Mouse (Mus musculus) cerebellum, adult 2 months (tissue): ENCODE measurements around the gene Adsl. TPM values are rescaled to one million over a fixed set of nuclear protein-coding genes. Genes with fewer than 3 reads are reported as not detected.

ENCODE experiments used
- DNase-seq, 2 experiments: peaks; one replicate each; pipeline ENCODE4 v3.0.0; 2021
- H3K27ac ChIP-seq: fragments of 200-500 bp; 2 replicates; pipeline ENCODE4 v1.5.1; 2012; ENCODE audit warnings: low read length, control low read depth, inconsistent platforms; ENCODE audit not compliant: insufficient read depth
- H3K27me3 ChIP-seq: fragments of 200-500 bp; 2 replicates; pipeline ENCODE4 v1.6.1; 2012; ENCODE audit warnings: inconsistent platforms, mild to moderate bottlenecking, low read length, moderate library complexity; ENCODE audit not compliant: control insufficient read depth, insufficient read depth
- H3K4me1 ChIP-seq: fragments of 200-500 bp; 2 replicates; pipeline ENCODE4 v1.6.1; 2011; ENCODE audit warnings: low read length; ENCODE audit not compliant: control insufficient read depth, insufficient read depth
- H3K4me3 ChIP-seq: fragments of 200-500 bp; replicated peaks from 2 replicates; pipeline ENCODE3; 2011; ENCODE audit warnings: mild to moderate bottlenecking, low read depth, low read length, control low read depth; ENCODE audit not compliant: insufficient read depth
- CTCF ChIP-seq: fragments of 200-500 bp; IDR thresholded peaks from 2 replicates; pipeline ENCODE4 v1.5.1; 2011; ENCODE audit warnings: low read depth, mild to moderate bottlenecking, control low read depth, low read length, moderate library complexity, borderline replicate concordance; ENCODE audit not compliant: insufficient read depth
- POLR2A ChIP-seq: fragments of 200-500 bp; IDR thresholded peaks from 2 replicates; pipeline ENCODE4 v1.6.1; 2011; ENCODE audit warnings: low read length, control low read depth, borderline replicate concordance; ENCODE audit not compliant: insufficient read depth
- WGBS: fragments of 180-500 bp; shearing (Covaris S2); methylation state at CpG from one replicate; pipeline ENCODE4 v1.1.7; 2018; 5-methylcytosine and 5-hydroxymethylcytosine counted together
- polyA plus RNA-seq: library from polyadenylated mRNA; depleted of rRNA; stranded (reverse); fragments of >200 nt; gene quantifications from 2 replicates; pipeline ENCODE4 v1.2.3, GENCODE M21; 2012

Gene Adsl
- polyA plus RNA-seq, 1 experiment, result 69.7 TPM

DNA sequence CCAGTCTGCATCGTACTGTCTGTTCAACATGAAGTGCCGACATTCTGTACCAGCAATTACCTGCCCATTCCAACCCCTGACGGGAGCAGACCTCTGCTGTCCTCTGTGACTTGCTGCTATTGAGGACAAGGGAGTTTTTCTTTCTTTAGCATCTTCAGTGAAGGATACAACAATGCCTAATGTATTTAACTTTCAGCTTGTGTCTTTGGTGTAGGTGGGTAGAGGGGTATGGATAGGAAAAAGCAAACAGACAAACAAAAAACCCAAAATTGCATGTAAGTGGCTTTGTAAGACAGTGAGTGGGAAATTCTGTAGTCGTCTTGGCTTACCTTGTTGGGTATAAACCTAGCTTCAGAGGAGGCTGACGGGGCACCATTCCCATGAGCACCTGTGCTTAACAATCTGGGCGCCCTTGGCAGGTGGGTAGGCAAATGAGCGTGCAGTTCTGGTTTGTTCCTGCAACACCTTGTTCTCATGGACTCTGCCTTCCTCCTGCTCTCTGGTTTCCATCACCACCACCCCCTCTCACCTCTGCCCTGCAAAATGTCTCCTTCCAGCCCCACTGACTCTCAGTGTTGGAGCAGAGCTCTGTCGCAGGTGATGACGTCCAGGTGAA is 16.8 kb upstream of the Adsl start:
- Histone ChIP-seq H3K27me3 (no peaks in the 10 kb centered on the region), H3K4me1 (no peaks in the 10 kb centered on the region), H3K27ac (no peak overlapping the region), H3K4me3 (no peak overlapping the region)
- 92% methylated on average over 9 of the region's 9 CpGs for WGBS
- DNase-seq, result no peak
- no peak for TF ChIP-seq POLR2A

DNA sequence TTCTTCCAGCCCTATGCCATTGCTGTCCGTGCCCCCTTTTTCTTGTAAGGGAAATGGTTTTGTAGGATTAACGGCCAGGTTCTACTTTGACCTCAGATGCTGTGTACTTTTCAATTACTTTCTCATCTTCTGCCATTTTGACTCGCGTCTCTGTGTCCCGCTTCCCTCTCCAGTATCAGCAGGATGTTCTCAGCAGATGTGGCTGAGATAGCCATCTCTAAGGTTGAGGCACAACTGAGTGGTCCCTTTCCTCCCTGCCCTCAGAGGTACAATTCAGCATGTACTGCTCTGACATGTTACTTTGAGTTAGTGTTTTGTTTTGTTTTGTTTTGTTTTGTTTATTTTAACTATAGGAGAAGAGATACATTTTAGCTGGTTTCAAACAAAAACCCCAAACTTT is 13.4 kb upstream of the Adsl start:
- H3K27me3 ChIP-seq, result no peaks in the 10 kb centered on the region
- WGBS, result 96% methylated on average over 5 of the region's 5 CpGs
- H3K27ac ChIP-seq, result no peak overlapping the region

DNA sequence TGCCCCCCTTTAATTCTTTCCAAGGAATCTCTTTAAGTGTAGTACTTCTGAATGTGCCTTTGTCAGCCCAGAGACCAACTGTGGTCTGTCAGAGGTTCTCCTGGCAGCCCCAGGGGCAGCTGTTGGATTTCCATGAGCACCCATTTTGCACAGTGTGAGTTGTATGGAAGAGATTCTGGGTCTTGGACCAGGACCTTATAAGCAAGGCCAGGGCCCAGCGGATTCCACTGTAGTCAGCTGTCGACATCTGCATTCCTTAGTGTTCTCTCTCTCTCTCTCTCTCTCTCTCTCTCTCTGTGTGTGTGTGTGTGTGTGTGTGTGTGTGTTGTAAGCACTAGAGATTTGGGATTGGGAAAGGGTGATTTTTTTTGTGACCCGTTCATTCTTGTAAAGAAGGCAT is 11.6 kb upstream of the Adsl start:
- H3K27me3 ChIP-seq, result no peaks in the 10 kb centered on the region
- H3K4me3 ChIP-seq, result no peak overlapping the region
- WGBS, result 70% methylated on average over 3 of the region's 3 CpGs
- TF ChIP-seq POLR2A, result no peak
- TF ChIP-seq CTCF, result no peak
- no peaks in the 10 kb centered on the region for H3K4me1 ChIP-seq
- DNase-seq, result no peak
- no peak overlapping the region for H3K27ac ChIP-seq

More for the DNA sequence above, 13.4 kb upstream of the Adsl start:
- Histone ChIP-seq H3K4me1 (no peaks in the 10 kb centered on the region), H3K4me3 (no peak overlapping the region)
- no peak for DNase-seq
- TF ChIP-seq CTCF (no peak), POLR2A (no peak)

DNA sequence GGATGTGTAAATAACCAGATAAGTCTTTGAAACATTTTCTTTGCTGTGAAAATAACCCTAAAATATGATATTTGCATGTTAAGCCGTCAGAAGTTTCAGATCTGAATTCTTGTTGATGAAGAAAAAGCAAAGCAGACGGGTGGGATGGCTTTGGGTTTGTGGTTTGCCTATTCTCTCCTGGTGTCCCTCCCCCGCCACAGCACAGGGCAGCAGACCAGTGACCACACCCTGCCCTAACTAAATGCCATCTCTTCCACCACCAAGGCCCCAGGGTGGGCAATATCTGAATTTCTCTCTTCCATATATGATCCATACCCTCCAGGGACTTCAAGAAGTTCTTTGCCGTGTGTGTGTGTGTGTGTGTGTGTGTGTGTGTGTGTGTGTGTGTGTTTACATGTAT is 9.7 kb upstream of the Adsl start:
- H3K4me1 ChIP-seq, result no peaks in the 10 kb centered on the region
- 85% methylated on average over 4 of the region's 4 CpGs for WGBS
- TF ChIP-seq CTCF (no peak), POLR2A (no peak)
- DNase-seq, result no peak
- no peak overlapping the region for H3K4me3 ChIP-seq
- no peak overlapping the region for H3K27ac ChIP-seq
- H3K27me3 ChIP-seq, result no peaks in the 10 kb centered on the region

DNA sequence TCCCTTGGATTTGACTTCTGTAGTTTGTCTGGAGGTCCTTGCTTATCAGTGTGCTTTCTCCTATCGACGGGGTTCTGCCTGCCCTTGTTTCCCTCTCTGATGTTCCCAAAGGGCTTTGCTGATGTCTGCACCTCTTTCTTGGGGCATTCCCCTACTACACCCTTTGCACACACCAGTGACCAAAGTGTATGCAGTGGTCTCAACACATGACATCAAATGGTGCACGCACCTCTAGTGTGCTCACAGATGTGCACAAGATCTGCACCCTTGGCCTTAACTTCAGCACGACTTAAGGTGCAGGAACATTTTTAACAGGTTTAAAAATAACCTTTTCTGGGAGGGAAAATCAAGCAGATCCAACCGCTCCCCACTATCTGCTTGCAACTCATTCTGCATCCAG is 8.9 kb upstream of the Adsl start:
- no peak for TF ChIP-seq POLR2A
- TF ChIP-seq CTCF, result no peak
- H3K27me3 ChIP-seq, result no peaks in the 10 kb centered on the region
- no peak for DNase-seq
- H3K4me1 ChIP-seq, result no peaks in the 10 kb centered on the region
- WGBS, result 58% methylated on average over 5 of the region's 5 CpGs
- H3K27ac ChIP-seq, result no peak overlapping the region
- H3K4me3 ChIP-seq, result no peak overlapping the region

DNA sequence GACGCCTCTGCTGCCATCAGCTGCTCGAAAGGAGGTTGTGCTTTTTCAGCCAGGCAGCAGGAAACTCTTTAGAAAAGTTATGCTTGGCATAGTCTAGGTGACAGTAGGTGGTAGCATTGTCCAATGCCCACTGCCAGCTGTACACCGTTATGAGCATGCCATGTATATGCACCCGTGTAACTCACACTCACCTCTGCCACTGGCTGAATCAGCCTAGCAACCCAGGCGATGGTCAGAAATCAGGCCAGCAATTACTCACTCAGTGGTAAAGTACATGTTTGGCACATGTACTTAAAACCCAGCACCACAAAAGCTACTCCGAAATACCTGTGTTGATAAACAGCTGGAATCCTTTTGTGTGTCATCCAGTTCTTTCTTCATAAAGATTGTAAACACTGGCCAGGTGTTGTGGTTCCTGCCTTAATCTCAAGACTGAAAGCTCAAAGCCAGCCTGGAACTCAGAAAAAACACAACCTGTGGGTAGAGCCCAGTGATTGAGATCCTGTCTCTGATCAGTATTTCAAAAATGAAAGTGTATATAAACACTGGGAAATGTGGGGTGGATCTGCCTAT is 6.7 kb upstream of the Adsl start:
- H3K4me1 ChIP-seq, result no peaks in the 10 kb centered on the region
- WGBS, result 53% methylated on average over 6 of the region's 6 CpGs

DNA sequence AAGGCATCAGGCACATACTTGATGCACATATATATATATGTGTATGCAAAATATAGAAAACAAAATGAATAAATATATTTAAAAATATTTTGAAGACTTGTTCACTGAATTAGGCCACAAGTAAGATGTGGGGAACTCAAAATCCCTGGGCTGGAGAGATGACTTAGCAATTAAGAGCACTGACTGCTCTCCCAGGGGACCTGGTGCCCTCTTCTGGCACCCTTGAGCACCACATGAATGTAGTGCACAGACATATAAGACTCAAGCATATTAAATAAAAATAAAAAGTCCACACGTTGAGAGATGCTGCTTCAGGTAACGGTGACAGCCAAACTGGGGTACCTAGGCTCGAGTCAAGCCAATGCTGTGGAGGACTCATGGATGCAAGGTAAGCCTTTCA is 2.4 kb upstream of the Adsl start:
- Histone ChIP-seq H3K4me3 (no peak overlapping the region), H3K27me3 (no peaks in the 10 kb centered on the region), H3K27ac (no peak overlapping the region), H3K4me1 (no peaks in the 10 kb centered on the region)
- WGBS, result 57% methylated on average over 3 of the region's 3 CpGs
- DNase-seq, result peak in 1 of 2 experiments; percentile 18
- TF ChIP-seq CTCF (peak; percentile 55; the same call in 1 of the 2 replicates), POLR2A (no peak)

More for the DNA sequence above, 6.7 kb upstream of the Adsl start:
- no peak overlapping the region for H3K4me3 ChIP-seq
- DNase-seq, result no peak
- H3K27ac ChIP-seq, result no peak overlapping the region
- TF ChIP-seq CTCF (no peak), POLR2A (no peak)
- H3K27me3 ChIP-seq, result no peaks in the 10 kb centered on the region

DNA sequence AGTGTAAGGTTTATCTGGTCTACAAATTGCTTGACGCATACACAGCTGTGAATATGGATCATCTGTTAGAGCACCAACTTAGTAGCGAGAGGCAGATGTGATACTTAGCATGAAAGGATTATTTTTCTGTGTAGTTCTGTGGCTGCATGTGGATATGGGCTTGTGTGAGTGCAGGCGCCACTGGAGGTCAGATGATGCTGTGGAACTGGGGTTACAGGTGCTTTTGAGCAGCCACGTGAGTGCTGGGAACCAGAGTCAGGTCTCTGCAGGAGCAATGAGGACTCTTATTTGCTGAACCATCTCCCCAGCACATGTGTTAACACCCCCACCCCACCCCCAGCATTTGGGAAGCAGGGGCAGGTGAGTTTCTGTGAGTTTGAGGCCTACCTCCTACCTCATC is 1.1 kb downstream of the Adsl start:
- WGBS, result 42% methylated on average over 4 of the region's 4 CpGs
- Histone ChIP-seq H3K27me3 (no peaks in the 10 kb centered on the region), H3K27ac (no peak overlapping the region), H3K4me3 (no peak overlapping the region), H3K4me1 (no peaks in the 10 kb centered on the region)
- no peak for DNase-seq
- no peak for TF ChIP-seq POLR2A
- TF ChIP-seq CTCF, result no peak
